Mouse (Mus musculus) C2C12 (cell line): ENCODE results near the gene Gm17428.

ENCODE experiments used
- CTCF ChIP-seq: IDR thresholded peaks from one replicate; pipeline ENCODE4 v1.5.1; 2011; ENCODE audit not compliant: control insufficient read depth, insufficient read depth, insufficient read length
- MAX ChIP-seq: IDR thresholded peaks from one replicate; pipeline ENCODE4 v1.6.1; 2011; ENCODE audit warnings: mild to moderate bottlenecking, control low read depth
- MYOD1 ChIP-seq: IDR thresholded peaks from one replicate; pipeline ENCODE4 v1.6.1; 2011; ENCODE audit warnings: low read depth; ENCODE audit not compliant: control insufficient read depth, insufficient read length
- MYOG ChIP-seq: IDR thresholded peaks from one replicate; pipeline ENCODE4 v1.6.1; 2011; ENCODE audit not compliant: control insufficient read depth, insufficient read length; ENCODE audit errors: extremely low read depth

GRCm38 (mm10) chr14:54951587-54951986, 25.1 kb upstream of the Gm17428 start:
- TF ChIP-seq CTCF (no peak), MAX (no peak), MYOD1 (no peak), MYOG (no peak)
